In the genomic region with DNA sequence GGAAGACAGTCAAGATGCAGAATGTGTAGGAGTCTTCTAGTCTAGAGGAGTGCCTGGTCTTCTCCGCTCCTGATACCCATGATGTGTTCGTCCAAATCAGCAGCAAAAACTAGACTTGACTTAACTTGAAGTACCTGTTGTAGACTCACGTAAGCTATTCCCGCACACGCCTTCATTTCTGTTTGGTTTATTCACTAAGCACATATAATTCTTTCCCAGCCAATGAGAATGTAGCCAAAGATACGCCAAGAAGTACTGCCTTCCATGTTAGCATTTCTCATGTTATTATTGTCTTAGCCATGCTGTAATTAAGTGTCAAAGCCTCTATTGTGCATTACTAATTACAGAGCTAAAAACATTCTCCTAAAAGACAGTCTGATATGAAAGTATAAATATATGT, we compare ENCODE assay signal across 32 mouse cellular contexts. TPM values are rescaled to one million over a fixed set of nuclear protein-coding genes. Genes with fewer than 3 reads are reported as not detected.
"Had no signal": no experiment of that assay in that cellular context is flagged by ENCODE, and none has a peak within 500 bp of the region (broad histone marks: within the 10 kb centered on the region; RNA-seq: fewer than 3 reads in every experiment).

TSS of gene Cldn17 (minus strand) at position 101 of the 400 bp plus-strand sequence.

- H3K27me3 ChIP-seq: embryonic facial prominence, embryonic 12.5 days; embryonic facial prominence, embryonic 13.5 days; embryonic facial prominence, embryonic 15.5 days; forebrain, embryonic 12.5 days; forebrain, embryonic 13.5 days had no signal

- H3K36me3 ChIP-seq: embryonic facial prominence, embryonic 10.5 days; embryonic facial prominence, embryonic 12.5 days; embryonic facial prominence, embryonic 13.5 days; embryonic facial prominence, embryonic 15.5 days; forebrain, embryonic 10.5 days; forebrain, embryonic 12.5 days had no signal

- H3K4me1 ChIP-seq: embryonic facial prominence, embryonic 12.5 days; embryonic facial prominence, embryonic 13.5 days; embryonic facial prominence, embryonic 15.5 days; forebrain, embryonic 10.5 days; forebrain, embryonic 12.5 days; forebrain, embryonic 13.5 days had no signal

- ATAC-seq: forebrain, embryonic 13.5 days; forebrain, embryonic 14.5 days; forebrain, embryonic 16.5 days; forebrain, postnatal 0 days had no signal

- H3K9ac ChIP-seq: embryonic facial prominence, embryonic 12.5 days; embryonic facial prominence, embryonic 13.5 days; embryonic facial prominence, embryonic 15.5 days; forebrain, embryonic 12.5 days; forebrain, embryonic 13.5 days; forebrain, postnatal 0 days had no signal

- H3K4me2 ChIP-seq: embryonic facial prominence, embryonic 12.5 days; embryonic facial prominence, embryonic 13.5 days; embryonic facial prominence, embryonic 15.5 days; forebrain, embryonic 12.5 days; forebrain, embryonic 13.5 days had no signal

- DNase-seq: cerebellum, adult 8-10 months; cerebellum, adult 9-10 months; cerebellum, adult 9-11 months; cerebellum, postnatal 10 days; cerebellum, postnatal 14 days; cerebellum, postnatal 25 days; cerebellum, postnatal 36 days; embryo, embryonic 11 days; forebrain, postnatal 0 days; gastrocnemius, adult 2 months; gastrocnemius, postnatal 10 days; gastrocnemius, postnatal 14 days; gastrocnemius, postnatal 25 days; gastrocnemius, postnatal 36 days; heart, adult 18-20 months; heart, adult 2 months had no signal

- H3K27ac ChIP-seq: embryonic facial prominence, embryonic 10.5 days; embryonic facial prominence, embryonic 12.5 days; embryonic facial prominence, embryonic 13.5 days; embryonic facial prominence, embryonic 15.5 days; forebrain, embryonic 10.5 days; forebrain, embryonic 12.5 days; forebrain, embryonic 13.5 days; gastrocnemius, adult 2 months; heart, adult 2 months had no signal

- H3K9me3 ChIP-seq: embryonic facial prominence, embryonic 10.5 days; embryonic facial prominence, embryonic 12.5 days; embryonic facial prominence, embryonic 13.5 days; embryonic facial prominence, embryonic 15.5 days; forebrain, embryonic 10.5 days; forebrain, embryonic 12.5 days; forebrain, embryonic 13.5 days had no signal

- H3K4me3 ChIP-seq: embryonic facial prominence, embryonic 10.5 days; embryonic facial prominence, embryonic 12.5 days; embryonic facial prominence, embryonic 13.5 days; embryonic facial prominence, embryonic 15.5 days; erythroblast, embryonic 14.5 days; forebrain, embryonic 10.5 days; forebrain, embryonic 12.5 days; forebrain, embryonic 13.5 days; gastrocnemius, adult 2 months; heart, adult 2 months had no signal

RNA-seq across cellular contexts. Expression of gene Cldn17, which starts in this region (rescaled TPM):
- polyA plus RNA-seq: cortical plate, adult 2 months; embryonic facial prominence, embryonic 10.5 days; embryonic facial prominence, embryonic 11.5 days; embryonic facial prominence, embryonic 12.5 days; embryonic facial prominence, embryonic 13.5 days; embryonic facial prominence, embryonic 14.5 days; erythroblast, embryonic 14.5 days; forebrain, embryonic 10.5 days; forebrain, embryonic 11.5 days; forebrain, embryonic 12.5 days; forebrain, embryonic 13.5 days; forebrain, embryonic 14.5 days; forebrain, embryonic 16.5 days; forebrain, postnatal 0 days; frontal cortex, adult 2 months; gonadal fat pad, adult 2 months; heart, adult 2 months had no signal
